Mouse (Mus musculus): ENCODE data around the gene Vps13d. TPM values are rescaled to one million over a fixed set of nuclear protein-coding genes. Genes with fewer than 3 reads are reported as not detected.

Vps13d gene
- total RNA-seq, 2 experiments from 2014 or later, result 37.1 to 59.8 TPM

DNA sequence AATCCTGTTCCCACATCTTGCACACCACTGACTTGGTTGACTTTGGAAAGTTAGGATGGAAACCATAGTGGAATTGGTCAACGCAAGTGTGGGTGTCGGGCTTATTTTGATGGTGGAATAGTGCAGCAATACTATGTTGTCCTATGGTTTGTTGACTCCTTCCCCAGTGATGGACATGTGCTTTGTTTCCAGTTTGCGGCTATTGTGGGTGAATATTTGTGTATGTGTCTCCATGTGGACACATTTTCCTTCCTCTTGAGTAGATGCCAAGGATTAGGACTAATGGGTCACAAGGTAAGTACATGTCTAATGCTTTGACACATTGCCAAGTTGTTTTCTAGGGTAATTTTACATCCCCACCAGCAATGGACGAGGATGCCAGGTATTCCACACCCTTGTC, 233.6 kb downstream of the Vps13d start:
- no peak for ATAC-seq (replicated peaks; ENCODE audit: low FRiP score, low TSS enrichment, poor library complexity, severe bottlenecking)

DNA sequence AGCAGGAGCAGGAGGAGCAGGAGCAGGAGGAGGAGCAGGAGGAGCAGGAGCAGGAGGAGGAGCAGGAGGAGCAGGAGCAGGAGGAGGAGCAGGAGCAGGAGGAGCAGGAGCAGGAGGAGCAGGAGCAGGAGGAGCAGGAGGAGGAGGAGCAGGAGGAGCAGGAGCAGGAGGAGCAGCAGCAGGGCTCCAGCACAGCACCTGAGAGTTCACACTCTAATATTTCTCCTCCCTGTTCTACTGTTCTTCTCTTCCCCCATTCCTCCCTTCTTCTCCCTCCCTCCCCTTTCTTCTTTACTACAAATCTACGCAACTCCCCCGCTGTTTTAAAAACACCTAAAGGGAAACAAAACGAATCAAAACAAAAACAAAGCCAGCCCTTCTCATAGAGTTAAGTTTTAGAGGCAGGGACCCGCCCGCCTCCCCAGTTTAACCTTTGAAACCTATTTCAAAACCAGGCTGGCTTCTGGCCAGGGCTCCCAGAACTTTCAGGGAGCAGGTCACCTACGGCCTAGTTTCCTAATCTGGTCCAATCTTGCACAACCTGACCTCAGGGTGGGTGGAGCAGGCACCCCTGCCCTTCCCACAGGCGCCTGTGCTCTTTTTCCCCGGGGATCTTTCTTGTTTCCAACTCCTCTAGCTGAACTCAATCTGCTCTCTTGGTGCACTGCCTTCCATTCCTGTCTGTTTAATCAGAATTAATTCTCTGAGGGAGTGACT, 234.5 kb downstream of the Vps13d start:
- no peak for ATAC-seq (replicated peaks; ENCODE audit: low FRiP score, low TSS enrichment, poor library complexity, severe bottlenecking)

DNA sequence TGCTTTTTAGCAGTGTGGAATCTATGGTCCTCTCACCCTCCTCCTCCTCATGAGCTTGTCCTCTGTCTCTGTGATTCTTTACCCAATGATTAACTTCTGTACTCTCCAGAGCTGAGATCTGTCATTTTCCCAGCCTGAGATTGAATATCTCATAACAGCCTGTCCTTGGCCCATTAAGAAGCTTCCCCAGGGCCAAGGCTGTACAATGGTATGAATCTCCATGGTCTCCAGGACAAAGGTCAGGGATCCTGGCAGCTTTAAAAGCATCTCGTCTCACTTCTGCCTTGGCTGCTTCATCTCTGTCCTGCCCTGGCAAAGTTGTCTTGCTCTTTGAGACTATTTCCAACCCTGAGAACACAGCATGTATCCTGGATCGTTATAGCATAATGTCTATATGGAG, 237.1 kb downstream of the Vps13d start:
- no peak for ATAC-seq (replicated peaks; ENCODE audit: low FRiP score, low TSS enrichment, poor library complexity, severe bottlenecking)

DNA sequence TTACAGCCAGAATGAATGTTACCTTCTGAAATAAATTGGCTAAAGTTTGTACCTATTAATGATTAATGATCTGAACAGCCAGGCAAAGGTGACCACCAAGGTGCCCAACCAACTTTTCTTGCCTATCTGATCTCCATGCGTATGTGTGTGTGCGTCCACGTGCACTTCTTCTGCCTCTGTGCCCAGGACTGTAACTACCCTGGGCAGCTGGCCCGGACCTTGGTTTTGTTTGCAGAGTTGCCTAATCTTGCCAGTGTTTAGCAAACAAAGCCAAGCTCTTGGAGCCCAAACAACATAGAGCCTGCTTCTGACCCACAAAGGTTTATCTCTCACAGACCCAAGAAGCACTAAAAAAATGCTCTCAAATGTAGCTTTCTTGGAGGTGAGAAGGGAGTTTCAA, 237.6 kb downstream of the Vps13d start:
- ATAC-seq (replicated peaks; ENCODE audit: low FRiP score, low TSS enrichment, poor library complexity, severe bottlenecking), result no peak

DNA sequence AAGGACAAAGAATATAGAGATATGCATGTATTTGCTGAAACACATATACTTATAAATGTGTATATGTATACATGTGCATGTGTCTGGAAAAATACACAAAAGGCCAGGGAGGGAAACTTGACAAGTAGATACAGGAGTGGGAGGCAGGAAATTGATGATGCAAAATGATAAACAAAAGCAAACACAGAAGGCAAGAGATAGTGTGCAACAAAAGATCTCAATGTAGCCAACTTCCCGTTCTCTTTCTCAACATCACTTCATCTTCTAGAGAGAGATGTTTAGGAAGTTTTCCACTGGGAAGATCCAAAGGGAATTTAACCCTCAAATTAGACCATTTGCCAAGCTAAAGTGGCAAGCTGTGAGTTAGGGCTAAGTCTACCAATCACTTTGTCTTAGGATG, 238.5 kb downstream of the Vps13d start:
- ATAC-seq (replicated peaks; ENCODE audit: low FRiP score, low TSS enrichment, poor library complexity, severe bottlenecking), result no peak

DNA sequence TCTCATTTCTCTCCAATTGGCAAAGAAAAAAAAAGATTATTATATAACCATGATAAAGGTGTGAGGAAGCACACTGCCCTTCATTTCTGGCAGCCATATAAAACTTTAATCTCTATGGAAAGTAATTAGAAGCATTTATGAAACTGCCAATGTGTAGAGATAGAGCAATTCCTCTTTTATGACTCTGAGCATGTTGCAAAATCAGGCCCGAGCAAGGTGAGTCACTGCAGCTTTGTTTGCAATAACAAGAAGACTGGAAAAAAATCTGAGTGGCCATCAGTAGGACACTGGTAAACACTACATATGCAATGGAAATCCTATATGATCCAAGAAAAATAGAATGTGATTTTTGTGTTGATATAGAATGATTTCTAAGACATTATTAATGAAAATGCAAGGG, 238.9 kb downstream of the Vps13d start:
- ATAC-seq (replicated peaks; ENCODE audit: low FRiP score, low TSS enrichment, poor library complexity, severe bottlenecking), result no peak

DNA sequence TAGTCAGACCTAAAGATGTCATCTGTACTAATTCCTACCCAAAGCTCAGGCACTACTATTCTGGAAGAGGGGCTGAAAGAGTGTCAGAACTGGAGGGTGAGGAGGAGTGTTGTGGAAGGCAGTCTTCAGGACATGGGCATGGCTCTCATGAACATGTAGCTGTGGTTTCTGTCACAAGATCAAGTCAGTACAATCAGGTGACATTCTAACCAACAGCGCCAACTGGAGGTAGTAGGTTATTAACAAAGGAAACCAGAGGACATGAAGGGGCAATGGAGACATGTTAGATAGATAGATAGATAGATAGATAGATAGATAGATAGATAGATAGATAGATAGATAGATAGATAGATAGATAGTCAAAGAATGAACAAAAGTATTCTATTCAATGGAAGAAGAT, 241.4 kb downstream of the Vps13d start:
- ATAC-seq (replicated peaks; ENCODE audit: low FRiP score, low TSS enrichment, poor library complexity, severe bottlenecking), result no peak

DNA sequence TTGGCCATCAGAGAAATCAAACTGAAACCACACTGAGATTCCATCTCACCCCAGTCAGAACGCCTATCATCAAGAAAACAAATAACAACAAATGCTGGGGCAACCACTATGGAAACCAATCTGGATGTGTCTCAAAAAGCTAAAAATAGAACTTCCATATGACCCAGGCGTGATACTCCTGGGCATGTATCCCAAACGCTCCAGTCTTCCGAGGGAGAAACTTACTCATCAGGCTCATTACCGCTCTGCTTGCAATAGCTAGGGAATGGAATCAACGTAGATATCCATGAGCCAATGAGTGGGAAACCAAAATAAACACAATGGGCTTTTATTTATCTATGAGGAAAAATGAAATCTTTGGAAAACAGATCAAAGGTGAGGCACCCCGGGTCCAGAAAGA, 242.9 kb downstream of the Vps13d start:
- no peak for ATAC-seq (replicated peaks; ENCODE audit: low FRiP score, low TSS enrichment, poor library complexity, severe bottlenecking)

DNA sequence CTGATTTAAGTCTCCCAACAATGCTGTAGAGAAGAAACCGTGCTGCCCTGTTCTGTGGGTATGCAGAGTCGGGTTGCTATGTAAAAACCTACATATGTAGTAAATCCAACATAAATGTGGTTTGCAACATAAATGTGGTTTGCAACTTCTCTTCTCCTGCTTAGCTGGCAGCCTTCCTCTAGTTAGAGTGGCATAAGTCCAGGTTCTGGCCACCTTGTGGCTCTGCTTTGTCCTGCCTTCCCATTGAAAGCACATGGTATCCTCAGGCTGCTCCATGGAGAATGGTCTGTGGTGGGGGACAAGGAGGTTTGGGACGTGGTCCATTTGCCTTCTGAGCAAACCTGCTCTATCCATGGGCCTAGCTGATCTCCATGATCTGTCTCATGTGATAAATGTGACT, 243.9 kb downstream of the Vps13d start:
- ATAC-seq (replicated peaks; ENCODE audit: low FRiP score, low TSS enrichment, poor library complexity, severe bottlenecking), result no peak

DNA sequence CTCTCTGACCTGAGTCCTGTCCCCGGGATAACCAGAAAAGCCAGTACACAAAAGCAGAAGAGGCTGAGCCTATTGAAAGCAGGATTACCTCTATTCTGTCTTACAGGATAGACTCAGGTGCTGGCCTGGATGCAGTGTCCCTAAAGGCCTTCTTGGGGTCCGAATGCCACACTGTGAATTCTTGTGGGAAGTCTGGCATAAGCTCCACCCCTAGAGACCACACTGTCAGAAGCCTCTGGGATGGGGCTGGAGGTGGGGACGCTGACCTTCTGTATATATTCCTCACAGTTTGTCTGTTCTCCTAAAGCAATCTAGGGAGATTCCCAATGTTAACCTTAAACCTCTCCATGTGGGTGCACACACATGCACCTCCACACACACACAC, 244.5 kb downstream of the Vps13d start:
- ATAC-seq (replicated peaks; ENCODE audit: low FRiP score, low TSS enrichment, poor library complexity, severe bottlenecking), result no peak

DNA sequence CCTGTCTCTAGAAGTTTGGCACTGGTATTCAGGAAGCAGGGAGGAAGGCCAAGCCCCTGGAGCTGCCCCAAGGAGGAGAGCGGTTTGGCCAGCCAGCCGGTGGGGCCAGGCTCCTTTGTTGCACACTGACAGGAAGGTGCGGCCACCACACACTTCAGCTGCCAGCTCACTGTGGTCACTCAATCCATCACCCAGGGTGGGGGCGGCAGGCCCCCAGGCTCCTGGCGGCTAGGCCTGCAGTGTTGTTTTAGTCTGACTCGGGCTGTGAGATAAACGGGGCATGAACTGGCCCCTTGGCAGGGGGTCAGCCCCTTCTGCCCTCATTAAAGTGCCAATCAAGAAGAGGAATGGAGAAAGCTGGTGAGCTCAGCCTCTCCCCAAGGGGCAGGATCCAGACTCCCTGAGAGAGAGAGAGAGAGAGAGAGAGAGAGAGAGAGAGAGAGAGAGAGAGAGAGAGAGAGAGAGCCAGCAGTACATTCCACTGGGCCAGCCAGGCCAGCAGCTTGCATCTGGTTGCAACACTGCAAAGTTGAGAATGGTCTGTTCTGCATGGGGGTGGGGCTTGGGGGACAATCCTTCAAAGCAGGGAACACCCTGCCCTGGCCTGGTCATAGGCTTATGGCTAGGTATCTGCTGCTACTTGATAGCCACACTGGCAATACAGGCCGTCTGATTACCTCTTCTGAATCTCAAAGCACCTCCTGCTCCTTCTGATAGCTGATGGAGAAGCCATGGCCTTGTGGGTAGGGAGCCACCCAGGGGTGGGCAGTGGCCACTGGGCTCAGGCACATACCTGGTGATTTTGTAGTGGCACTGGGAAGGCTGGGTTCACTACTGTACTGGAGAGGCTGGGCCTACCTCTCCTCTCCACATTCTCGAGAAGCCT, 245.1 kb downstream of the Vps13d start:
- ATAC-seq (replicated peaks; ENCODE audit: low FRiP score, low TSS enrichment, poor library complexity, severe bottlenecking), result peak; percentile 96

DNA sequence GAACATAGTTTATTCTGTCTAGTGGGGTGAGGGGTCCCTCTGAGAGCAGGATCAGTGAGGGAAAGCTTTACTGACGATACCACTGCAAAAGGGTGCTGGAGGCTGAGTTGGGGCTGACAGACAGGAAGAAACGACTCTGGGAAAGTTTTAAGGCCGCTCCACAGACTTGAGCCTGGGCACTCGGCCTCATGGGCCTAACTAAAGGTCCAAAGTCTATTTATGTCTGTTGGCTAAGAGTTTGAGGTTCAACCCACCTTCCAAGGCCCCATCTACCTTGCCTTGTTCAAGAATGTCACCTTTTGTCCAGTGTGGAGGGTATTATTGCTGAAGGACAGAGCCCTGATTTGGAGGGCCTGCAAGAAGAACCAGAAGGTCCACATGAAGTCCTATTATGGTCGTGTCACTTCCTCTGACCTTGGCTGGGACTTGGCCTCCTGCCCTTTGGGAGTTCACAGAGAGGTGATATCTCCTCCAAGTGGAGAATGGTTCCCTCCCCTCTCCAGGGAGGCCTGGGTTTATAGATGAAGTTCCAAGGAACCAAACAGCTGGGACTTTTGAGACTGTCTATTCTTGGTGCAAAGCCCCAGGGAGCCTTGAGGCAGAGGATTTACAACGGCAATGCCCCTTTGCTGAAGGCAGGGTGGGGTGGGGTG, 246.9 kb downstream of the Vps13d start:
- ATAC-seq (replicated peaks; ENCODE audit: low FRiP score, low TSS enrichment, poor library complexity, severe bottlenecking), result no peak

DNA sequence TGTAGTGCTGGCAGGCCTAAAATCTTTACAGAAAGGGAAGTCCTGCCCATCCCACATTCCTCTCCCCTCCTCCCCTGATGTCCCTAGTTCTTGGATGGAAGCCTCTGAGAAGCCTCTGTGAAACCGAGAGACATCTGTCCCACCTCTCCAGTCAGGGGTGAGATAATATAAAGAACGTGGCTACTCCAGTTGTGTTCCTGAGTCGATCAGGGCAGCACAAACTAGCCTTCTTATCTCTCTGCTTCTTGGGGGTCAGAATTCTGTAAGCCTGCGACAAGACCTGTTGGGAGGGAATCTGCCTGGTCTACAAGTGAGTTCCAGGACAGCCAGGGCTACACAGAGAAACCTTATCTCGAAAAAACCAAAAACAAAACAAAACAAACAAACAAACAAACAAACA, 251.5 kb downstream of the Vps13d start:
- ATAC-seq (replicated peaks; ENCODE audit: low FRiP score, low TSS enrichment, poor library complexity, severe bottlenecking), result no peak

DNA sequence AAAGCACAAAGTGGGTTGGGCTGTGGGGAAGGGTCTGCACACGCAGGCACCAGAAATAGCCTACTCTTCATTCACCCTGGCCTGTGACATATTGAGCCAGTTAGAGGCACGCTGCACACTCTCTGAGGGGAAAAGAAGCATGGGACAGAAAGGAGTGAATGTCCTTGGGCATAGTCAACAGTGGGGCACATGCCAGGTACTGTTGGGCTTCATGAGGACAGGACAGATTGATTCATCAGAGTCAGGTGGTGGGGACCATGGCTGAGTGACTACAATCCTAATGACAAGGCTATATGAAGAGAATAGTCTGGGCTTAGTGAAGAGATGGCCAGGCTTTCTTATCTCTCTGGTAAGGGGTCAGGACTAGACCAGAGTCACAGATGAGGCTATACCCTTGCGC, 252.4 kb downstream of the Vps13d start:
- no peak for ATAC-seq (replicated peaks; ENCODE audit: low FRiP score, low TSS enrichment, poor library complexity, severe bottlenecking)

DNA sequence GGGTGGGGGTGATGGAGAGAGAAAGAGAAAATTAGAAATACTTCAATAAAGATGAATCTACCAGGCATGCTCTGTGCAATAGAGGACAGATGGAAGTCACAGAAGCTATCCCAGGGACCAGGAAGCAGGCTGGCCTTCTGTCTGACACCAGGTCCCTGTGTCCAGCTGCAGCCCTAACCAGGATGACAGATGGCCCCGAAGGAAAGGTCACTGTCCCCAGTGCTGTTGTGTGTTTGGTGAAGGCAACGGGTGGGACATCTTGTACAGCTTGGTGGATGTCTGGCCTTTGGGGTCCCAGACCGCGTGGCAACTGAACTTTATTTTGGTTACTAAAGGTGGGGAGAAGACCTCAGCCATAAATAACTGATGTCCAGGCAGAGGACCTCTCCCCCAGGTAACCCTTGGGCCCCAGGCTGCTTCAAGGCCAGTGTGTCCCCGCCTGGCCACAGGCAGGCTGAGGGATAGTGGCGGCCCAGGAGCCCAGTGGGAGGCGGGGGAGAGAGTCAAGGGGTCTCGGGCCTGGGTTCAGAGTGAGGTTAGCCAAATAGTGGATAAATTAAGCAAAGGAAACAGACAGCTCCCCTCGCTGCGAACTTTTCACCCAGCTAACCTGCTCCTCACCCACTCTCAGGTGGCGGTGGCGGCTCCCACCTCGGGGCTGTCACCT, 253.9 kb downstream of the Vps13d start:
- ATAC-seq (replicated peaks; ENCODE audit: low FRiP score, low TSS enrichment, poor library complexity, severe bottlenecking), result no peak

DNA sequence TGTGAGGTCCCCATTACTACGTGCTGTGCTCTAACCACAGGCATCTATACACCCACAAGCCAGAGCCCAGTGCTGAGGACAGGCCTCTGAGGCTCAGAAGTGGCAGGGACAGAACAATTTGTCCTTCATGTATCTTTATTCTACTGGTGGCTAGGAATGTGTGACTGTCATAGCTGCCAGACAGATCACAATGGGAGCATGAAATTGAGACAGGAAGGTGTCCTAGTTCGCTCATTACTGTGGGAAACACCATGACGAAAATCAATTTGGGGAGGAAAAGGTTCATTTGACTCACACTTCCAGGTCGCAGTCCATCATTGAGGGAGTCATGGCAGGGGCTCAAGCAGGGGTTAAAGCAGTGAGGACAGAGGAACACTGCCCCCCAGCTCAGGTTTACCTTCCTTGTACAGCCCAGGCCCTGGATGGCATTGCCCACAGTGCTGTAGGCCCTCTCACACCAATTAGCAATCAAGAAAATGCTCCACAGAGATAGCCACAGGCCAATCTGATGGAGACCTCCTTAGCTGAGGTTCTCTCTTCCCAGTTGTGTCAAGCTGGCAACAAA, 254.9 kb downstream of the Vps13d start:
- ATAC-seq (replicated peaks; ENCODE audit: low FRiP score, low TSS enrichment, poor library complexity, severe bottlenecking), result no peak

DNA sequence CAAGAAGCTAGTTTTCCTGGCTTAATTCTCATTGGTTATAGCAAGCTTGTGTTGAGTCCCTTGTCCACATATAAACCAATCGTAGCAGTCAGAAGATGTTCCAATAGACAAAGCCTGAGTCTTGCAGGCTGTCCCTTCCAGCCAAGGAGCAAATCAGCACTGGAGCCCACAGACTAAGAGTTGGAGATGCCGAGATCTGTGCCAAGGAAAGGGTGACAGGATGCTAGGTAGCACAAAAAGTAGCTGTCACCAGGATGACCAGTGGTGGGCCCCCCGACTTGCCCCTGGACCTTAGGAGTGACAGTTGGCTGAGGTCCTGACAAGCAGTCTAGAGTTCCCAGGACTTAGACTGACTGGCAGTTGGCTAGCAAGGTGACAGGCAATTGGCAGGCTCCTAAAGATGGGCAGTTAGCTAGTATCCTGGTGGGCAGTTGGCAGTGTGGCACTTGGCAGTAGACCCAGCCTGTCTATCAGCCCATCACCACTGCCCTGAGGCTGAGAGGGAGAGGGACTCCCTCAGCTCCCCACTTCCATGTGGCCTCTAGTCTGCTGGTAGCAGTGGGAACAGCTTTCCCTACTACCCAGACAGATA, 258.1 kb downstream of the Vps13d start:
- no peak for ATAC-seq (replicated peaks; ENCODE audit: low FRiP score, low TSS enrichment, poor library complexity, severe bottlenecking)

DNA sequence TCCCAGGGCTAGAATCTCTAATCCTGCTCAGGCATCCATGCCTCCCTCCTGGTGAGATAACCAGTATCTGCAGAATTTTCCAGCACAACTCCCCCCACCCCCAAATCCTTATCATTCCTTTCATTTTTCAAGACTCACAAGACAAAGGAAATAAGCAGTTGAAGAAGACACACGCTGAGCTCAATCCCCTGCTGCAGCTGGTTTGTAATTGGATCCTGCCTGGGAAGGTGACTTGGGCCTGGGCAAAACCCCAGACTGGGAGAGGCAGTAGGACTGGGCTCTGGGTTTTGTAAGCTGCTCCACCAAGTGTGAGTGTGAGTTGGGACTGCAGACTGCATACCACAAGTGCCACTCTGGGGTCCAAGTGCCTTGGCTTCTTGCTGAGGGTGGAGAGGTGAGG, 260.3 kb downstream of the Vps13d start:
- ATAC-seq (replicated peaks; ENCODE audit: low FRiP score, low TSS enrichment, poor library complexity, severe bottlenecking), result no peak

DNA sequence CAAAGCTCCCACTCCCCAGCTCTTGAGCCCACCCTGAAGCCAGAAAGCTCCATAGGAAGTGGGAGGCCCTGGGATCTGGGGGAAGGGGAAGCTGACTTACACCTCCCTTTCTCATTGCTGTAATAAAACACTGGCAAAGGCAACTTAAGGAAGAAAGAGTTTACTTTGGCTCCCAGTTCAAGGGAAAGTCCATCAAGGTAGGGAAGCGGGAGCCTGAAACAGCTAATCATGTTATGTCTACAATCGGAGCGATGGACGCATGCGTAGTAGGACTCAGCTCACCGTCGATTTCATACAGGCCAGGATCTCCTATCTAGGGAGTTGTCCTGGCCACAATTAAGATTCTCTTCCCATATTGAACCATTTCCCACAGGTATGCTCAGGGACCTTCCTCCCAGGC, 263.6 kb downstream of the Vps13d start:
- ATAC-seq (replicated peaks; ENCODE audit: low FRiP score, low TSS enrichment, poor library complexity, severe bottlenecking), result no peak

All from megakaryocyte-erythroid progenitor cell, adult 5-6 weeks (primary cell).